ENCODE assay signal across 11 mouse cellular contexts in the genomic region with DNA sequence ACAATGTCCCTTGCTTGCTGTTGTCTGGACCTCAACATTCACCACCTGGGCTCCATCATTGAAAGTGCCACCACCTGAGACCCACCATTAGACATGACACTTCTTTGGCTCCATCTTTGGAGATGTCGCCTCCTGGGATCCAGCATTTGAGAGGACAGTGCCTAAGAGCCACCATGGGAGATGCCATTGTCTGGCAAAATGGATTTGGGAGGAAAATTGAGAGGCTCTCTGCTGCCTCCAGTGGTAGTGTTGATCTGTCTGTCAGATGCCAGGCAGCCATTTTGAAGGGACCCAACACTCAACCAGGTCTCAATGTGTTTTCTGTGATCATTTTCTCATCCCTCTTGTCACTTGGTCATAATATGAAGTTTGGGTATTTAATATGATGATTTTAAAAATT. TPM values are rescaled to one million over a fixed set of nuclear protein-coding genes. Genes with fewer than 3 reads are reported as not detected.
DNase-seq lines count a peak whose midpoint lies in the region; ATAC-seq and TF ChIP-seq lines count a peak whose summit lies in the region.
"Had no signal": no experiment of that assay in that cellular context is flagged by ENCODE, and none has a peak within 500 bp of the region (broad histone marks: within the 10 kb centered on the region; RNA-seq: fewer than 3 reads in every experiment).

No protein-coding gene starts in this region.

- no peaks in the 10 kb centered on the region for H3K36me3 ChIP-seq in kidney, postnatal 0 days (ENCODE audit: insufficient read depth, low read length)
- H3K36me3 ChIP-seq in kidney, embryonic 14.5 days (ENCODE audit: control insufficient read depth, insufficient read depth, low read length): no peaks in the 10 kb centered on the region
- no peaks in the 10 kb centered on the region for H3K36me3 ChIP-seq in neural tube, embryonic 15.5 days
- H3K36me3 ChIP-seq: heart, embryonic 12.5 days; limb, embryonic 13.5 days; neural tube, embryonic 12.5 days had no signal

- no peak overlapping the region for H3K4me3 ChIP-seq in kidney, postnatal 0 days (replicated peaks; ENCODE audit: low read depth, low read length)
- no peak overlapping the region for H3K4me3 ChIP-seq in kidney, embryonic 14.5 days (ENCODE audit: low read length)
- no peak overlapping the region for H3K4me3 ChIP-seq in neural tube, embryonic 15.5 days (replicated peaks)
- H3K4me3 ChIP-seq: heart, embryonic 12.5 days; limb, embryonic 13.5 days; neural tube, embryonic 12.5 days had no signal

- no peak for ATAC-seq in CD4-positive, CD25-positive, alpha-beta regulatory T cell, adult 4 months
- no peak for ATAC-seq in kidney, postnatal 0 days (replicated peaks; ENCODE audit: low FRiP score, low read depth)
- no peak for ATAC-seq in kidney, embryonic 14.5 days (ENCODE audit: low FRiP score, low TSS enrichment)
- peak; percentile 47; the same call in 1 of the 2 replicates for ATAC-seq in common myeloid progenitor, adult 5-6 weeks (replicated peaks; ENCODE audit: low read depth, poor library complexity, severe bottlenecking)
- no peak for ATAC-seq in neural tube, embryonic 15.5 days (ENCODE audit: low FRiP score)

- no peaks in the 10 kb centered on the region for H3K27me3 ChIP-seq in kidney, postnatal 0 days (ENCODE audit: insufficient read depth, low read length)
- no peaks in the 10 kb centered on the region for H3K27me3 ChIP-seq in kidney, embryonic 14.5 days (ENCODE audit: control insufficient read depth, insufficient read depth, low read length)
- no peaks in the 10 kb centered on the region for H3K27me3 ChIP-seq in neural tube, embryonic 15.5 days (replicated peaks)
- H3K27me3 ChIP-seq: heart, embryonic 12.5 days; limb, embryonic 13.5 days; neural tube, embryonic 12.5 days had no signal

- H3K4me2 ChIP-seq in kidney, postnatal 0 days (ENCODE audit: low read length): no peak overlapping the region
- H3K4me2 ChIP-seq in kidney, embryonic 14.5 days (replicated peaks; ENCODE audit: low read depth, low read length): no peak overlapping the region
- H3K4me2 ChIP-seq in neural tube, embryonic 15.5 days: no peak overlapping the region
- H3K4me2 ChIP-seq: heart, embryonic 12.5 days; limb, embryonic 13.5 days; neural tube, embryonic 12.5 days had no signal

- H3K27ac ChIP-seq in kidney, postnatal 0 days: no peak overlapping the region
- no peak overlapping the region for H3K27ac ChIP-seq in kidney, embryonic 14.5 days (ENCODE audit: low read depth, low read length)
- no peak overlapping the region for H3K27ac ChIP-seq in neural tube, embryonic 15.5 days (replicated peaks)
- H3K27ac ChIP-seq: limb, embryonic 13.5 days; neural tube, embryonic 12.5 days had no signal

- no peaks in the 10 kb centered on the region for H3K9me3 ChIP-seq in kidney, postnatal 0 days (replicated peaks; ENCODE audit: low read length)
- H3K9me3 ChIP-seq in kidney, embryonic 14.5 days (ENCODE audit: control insufficient read depth, low read length): no peaks in the 10 kb centered on the region
- H3K9me3 ChIP-seq in neural tube, embryonic 15.5 days (replicated peaks): no peaks in the 10 kb centered on the region
- H3K9me3 ChIP-seq: heart, embryonic 12.5 days; limb, embryonic 13.5 days; neural tube, embryonic 12.5 days had no signal

- TF ChIP-seq CTCF in kidney, postnatal 0 days (IDR thresholded peaks at IDR 0.05; ENCODE audit: low read depth): peak; percentile 49

- DNase-seq in CD4-positive, CD25-positive, alpha-beta regulatory T cell, adult 2 months (ENCODE audit: low read depth, low spot score): peak; percentile 57
- no peak for DNase-seq in kidney, postnatal 0 days (ENCODE audit: low spot score)
- DNase-seq in 3T3-L1 (ENCODE audit: low read depth, low spot score): peak; percentile 20
- DNase-seq in adrenal gland, adult (ENCODE audit: inconsistent age in 2 of 2, low spot score in 1 of 2): no peak

- H3K4me1 ChIP-seq in kidney, postnatal 0 days (replicated peaks; ENCODE audit: insufficient read depth, low read length): no peaks in the 10 kb centered on the region
- 0 out of 2 replicates have a peak, but pooled peaks cover 4% of the 10 kb centered on the region for H3K4me1 ChIP-seq in kidney, embryonic 14.5 days (ENCODE audit: control insufficient read depth, insufficient read depth, low read length)
- H3K4me1 ChIP-seq in neural tube, embryonic 15.5 days: no peaks in the 10 kb centered on the region
- H3K4me1 ChIP-seq: neural tube, embryonic 12.5 days had no signal

- no peak overlapping the region for H3K9ac ChIP-seq in kidney, postnatal 0 days (ENCODE audit: low read depth, low read length)
- no peak overlapping the region for H3K9ac ChIP-seq in kidney, embryonic 14.5 days (ENCODE audit: low read depth, low read length)
- no peak overlapping the region for H3K9ac ChIP-seq in neural tube, embryonic 15.5 days (replicated peaks)
- H3K9ac ChIP-seq: heart, embryonic 12.5 days; limb, embryonic 13.5 days; neural tube, embryonic 12.5 days had no signal

- 91% methylated on average over 1 of the region's 1 CpGs for WGBS in kidney, postnatal 0 days
- WGBS in kidney, embryonic 14.5 days: 86% methylated on average over 1 of the region's 1 CpGs
- whole genome bisulfite sequencing in neural tube, embryonic 15.5 days: 96% methylated on average over 1 of the region's 1 CpGs

RNA-seq across cellular contexts. Expression of gene Lat, which starts 33.8 kb away (rescaled TPM):
- 1,000 to 10,000 TPM in 1 of 2 experiments, 100 to 1,000 TPM in 1; 947 to 1,259 TPM for polyA plus RNA-seq in CD4-positive, CD25-positive, alpha-beta regulatory T cell, adult 4 months (2017; shearing (Covaris generic))
- polyA plus RNA-seq in kidney, postnatal 0 days (2015; fragmentation: Nextera tagmentation; extraction: Ambion mirVana): 0.93 and 1.1 TPM in 2 replicates
- polyA plus RNA-seq in kidney, embryonic 14.5 days (2014; fragmentation: Nextera tagmentation; extraction: Ambion mirVana): 1.9 and 2.9 TPM in 2 replicates
- total RNA-seq in common myeloid progenitor, adult 5-6 weeks (2017): 16.4 and 22.4 TPM in 2 replicates
- 0.56 and 31.7 TPM in 2 replicates for polyA plus RNA-seq in neural tube, embryonic 15.5 days (2015; fragmentation: Nextera tagmentation; extraction: Ambion mirVana)

RNA-seq across cellular contexts. Expression of gene Spns1, which starts 41.7 kb away (rescaled TPM):
- 10 to 100 TPM; 42.8 to 86.8 TPM for polyA plus RNA-seq in CD4-positive, CD25-positive, alpha-beta regulatory T cell, adult 4 months (2017; shearing (Covaris generic))
- 57.6 and 62.8 TPM in 2 replicates for polyA plus RNA-seq in kidney, postnatal 0 days (2015; fragmentation: Nextera tagmentation; extraction: Ambion mirVana)
- polyA plus RNA-seq in kidney, embryonic 14.5 days (2014; fragmentation: Nextera tagmentation; extraction: Ambion mirVana): 41.8 and 54.6 TPM in 2 replicates
- 5.6 and 11.3 TPM in 2 replicates for total RNA-seq in common myeloid progenitor, adult 5-6 weeks (2017)
- polyA plus RNA-seq in neural tube, embryonic 15.5 days (2015; fragmentation: Nextera tagmentation; extraction: Ambion mirVana): 82.4 and 92.7 TPM in 2 replicates

Comparison
In these comparisons a context has a peak if more than half of its experiments do, and no peak if none do; other contexts are left out.
1. DNase-seq: peak in CD4-positive, CD25-positive, alpha-beta regulatory T cell, adult 2 months (single experiment) and 3T3-L1 (single experiment); none in kidney, postnatal 0 days (single experiment) and adrenal gland, adult (0 of 2).
2. RNA of gene Lat, which starts 33.8 kb away (polyA plus RNA-seq): 947 to 1,259 TPM in CD4-positive, CD25-positive, alpha-beta regulatory T cell, adult 4 months; 1.9 to 2.9 TPM in kidney, embryonic 14.5 days, 0.93 to 1.1 TPM in kidney, postnatal 0 days and 0.56 to 31.7 TPM in neural tube, embryonic 15.5 days; every median in the first group is over 10 times any median in the second.